Mouse (Mus musculus) left cerebral cortex, adult 8-10 months (tissue): ENCODE results near the gene 4632433K11Rik. TPM values are rescaled to one million over a fixed set of nuclear protein-coding genes. Genes with fewer than 3 reads are reported as not detected.

Source experiments
- DNase-seq, 2 experiments: peaks; one replicate each; pipeline ENCODE4 v3.0.0; 2022; ENCODE audit warnings: low spot score in 2 of 2
- total RNA-seq, 4 experiments: library from RNA; stranded (reverse); gene quantifications; 2 replicates each; pipeline ENCODE4 v1.2.4; 2022

Gene 4632433K11Rik
- total RNA-seq, 4 experiments from 2014 or later = 1.5 TPM; not detected in 3

DNA sequence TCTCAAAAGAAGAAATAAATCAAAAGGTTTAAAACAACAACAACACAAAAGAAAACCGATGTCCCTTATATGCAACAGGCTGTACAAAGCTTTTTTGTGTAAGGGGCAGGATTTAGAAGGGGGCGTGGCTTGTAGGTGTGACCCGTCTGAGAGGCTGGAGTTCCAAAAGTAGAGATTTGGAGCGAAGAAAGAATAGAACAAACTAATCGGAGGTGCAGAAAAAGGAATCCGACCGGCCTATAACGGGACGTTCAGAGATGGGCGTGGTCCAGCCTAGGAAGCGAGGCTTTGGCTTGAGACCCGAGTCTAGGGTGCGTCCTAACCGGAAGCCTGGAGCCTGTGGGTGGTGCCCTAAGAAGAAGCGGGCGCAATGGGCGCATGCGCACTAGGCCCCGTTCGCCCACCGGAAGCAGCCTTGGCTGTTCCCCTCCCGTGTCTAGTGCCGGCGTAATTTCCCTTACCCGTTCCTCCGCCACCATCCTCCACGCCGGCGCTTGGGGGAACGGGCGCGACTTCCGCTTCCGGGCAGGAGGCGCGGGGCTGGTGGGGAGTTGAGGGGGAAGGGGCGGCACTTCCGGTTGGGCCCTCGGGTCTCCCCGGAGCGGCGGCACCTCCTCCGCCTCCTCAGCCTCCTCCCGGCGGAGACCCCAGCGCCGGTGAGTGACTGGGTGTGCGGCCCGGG lies 13.8 kb upstream of the 4632433K11Rik start, which contains the start of the genes Zfp865 and Ccdc106:
Gene Zfp865 (plus strand): TSS at position 377 of the 682 bp plus-strand sequence.
Gene Ccdc106 (plus strand): TSS at position 554 of the 682 bp plus-strand sequence.
- DNase-seq = peak; percentile 98 to 99

- no peak for DNase-seq
Observed at GRCm38 (mm10) chr7:5020685-5021084, 13.2 kb upstream of the 4632433K11Rik start.

DNA sequence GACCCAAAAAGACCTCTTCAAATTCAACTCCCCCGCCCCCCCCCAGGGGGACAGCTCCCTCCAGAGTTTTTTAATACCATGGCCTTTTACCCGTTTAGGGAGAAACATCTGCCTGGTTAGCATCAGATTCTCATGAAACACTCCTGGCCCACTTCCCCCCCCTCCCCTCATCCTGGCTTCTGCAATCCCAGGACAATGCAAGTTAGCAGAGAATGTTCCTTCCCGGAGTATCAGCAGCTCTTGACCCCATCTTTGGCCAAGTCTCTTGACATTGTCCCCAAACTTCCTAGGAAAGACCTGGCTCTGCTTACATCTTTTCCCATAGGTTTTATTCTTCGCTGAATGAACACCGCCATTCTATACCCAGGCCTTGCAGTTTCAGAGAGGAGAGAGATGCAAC lies 12.7 kb upstream of the 4632433K11Rik start:
- no peak for DNase-seq

DNA sequence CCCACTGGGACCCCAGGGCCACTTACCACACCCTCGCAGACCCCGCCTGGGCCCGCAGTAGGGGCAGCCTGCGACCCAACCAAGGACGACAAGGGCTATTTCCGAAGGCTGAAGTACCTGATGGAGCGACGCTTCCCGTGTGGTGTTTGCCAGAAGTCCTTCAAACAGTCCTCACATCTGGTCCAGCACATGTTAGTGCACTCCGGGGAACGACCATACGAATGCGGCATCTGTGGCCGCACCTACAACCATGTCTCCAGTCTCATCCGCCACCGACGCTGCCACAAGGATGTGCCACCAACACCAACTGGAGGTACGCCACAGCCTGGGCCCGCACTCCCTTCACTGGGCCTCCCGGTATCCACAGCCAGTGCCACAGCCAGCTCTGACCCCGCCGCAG lies 4.4 kb upstream of the 4632433K11Rik start:
- DNase-seq = no peak

DNA sequence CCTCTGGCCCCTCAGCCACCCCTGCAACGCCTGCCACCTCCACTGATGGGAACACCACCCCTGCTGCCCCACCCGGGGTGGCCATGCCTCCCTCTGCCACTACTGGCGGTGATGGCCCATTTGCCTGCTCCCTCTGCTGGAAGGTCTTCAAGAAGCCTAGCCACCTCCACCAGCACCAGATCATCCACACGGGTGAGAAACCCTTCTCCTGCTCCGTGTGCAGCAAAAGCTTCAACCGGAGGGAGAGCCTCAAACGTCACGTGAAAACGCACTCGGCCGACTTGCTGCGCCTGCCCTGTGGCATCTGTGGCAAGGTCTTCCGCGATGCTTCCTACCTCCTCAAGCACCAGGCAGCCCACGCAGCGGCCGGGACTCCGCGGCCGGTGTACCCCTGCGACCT lies 4.0 kb upstream of the 4632433K11Rik start:
- no peak for DNase-seq

DNA sequence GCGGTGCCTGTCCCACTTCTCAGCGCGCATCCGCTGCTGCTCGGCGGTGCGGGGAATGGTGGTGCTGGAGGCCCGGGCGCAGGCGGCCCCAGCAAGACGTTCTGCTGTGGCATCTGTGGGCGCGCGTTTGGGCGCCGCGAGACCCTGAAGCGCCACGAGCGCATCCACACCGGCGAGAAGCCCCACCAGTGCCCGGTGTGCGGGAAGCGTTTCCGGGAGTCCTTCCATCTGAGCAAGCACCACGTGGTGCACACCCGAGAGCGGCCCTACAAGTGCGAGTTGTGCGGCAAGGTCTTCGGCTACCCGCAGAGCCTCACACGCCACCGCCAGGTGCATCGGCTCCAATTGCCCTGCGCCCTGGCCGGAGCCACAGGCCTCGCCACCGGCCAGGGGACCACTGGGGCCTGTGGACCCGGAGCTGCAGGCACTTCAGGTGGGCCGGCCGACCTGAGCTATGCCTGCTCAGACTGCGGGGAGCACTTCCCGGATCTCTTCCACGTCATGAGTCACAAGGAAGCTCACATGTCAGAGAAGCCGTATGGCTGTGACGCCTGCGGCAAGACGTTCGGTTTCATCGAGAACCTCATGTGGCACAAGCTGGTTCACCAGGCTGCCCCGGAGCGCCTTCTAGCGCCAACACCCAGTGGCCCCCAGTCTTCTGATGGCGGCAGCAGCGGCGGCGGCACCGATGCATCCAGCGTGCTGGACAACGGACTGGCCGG lies 3.2 kb upstream of the 4632433K11Rik start:
- DNase-seq = no peak

DNA sequence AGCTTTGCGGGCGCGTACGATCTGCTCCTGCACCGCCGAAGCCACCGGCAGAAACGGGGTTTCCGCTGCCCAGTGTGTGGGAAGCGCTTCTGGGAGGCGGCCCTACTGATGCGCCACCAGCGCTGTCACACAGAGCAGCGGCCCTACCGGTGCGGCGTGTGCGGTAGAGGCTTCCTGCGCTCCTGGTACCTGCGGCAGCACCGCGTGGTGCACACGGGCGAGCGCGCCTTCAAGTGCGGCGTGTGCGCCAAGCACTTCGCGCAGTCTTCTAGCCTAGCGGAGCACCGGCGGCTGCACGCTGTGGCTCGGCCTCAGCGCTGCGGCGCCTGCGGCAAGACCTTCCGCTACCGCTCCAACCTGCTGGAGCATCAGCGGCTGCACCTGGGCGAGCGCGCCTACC lies 2.4 kb upstream of the 4632433K11Rik start:
- no peak for DNase-seq

GRCm38 (mm10) chr7:5035628-5036027 lies 1.7 kb downstream of the 4632433K11Rik start:
- no peak for DNase-seq

- no peak for DNase-seq
Observed at GRCm38 (mm10) chr7:5036136-5036535, 2.2 kb downstream of the 4632433K11Rik start.

DNA sequence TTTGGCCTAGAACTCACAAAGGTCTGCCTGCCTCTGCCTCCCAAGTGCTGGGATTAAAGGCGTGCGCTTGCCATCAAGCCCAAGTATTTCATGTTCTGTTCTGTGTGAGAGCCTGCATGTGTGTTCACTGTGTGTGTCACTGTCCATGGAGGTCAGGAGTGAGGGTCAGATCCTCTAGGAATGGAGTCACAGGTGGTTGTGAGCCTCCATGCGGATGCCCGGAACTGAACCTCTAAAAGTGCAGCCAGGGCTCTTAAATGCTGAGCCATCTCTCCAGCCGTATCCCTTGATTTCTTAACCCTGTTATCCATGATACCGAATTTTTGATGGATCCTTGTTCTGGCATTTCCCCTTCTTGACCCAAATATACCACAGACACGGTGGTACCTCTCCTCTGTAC lies 3.1 kb downstream of the 4632433K11Rik start:
- DNase-seq = no peak

DNA sequence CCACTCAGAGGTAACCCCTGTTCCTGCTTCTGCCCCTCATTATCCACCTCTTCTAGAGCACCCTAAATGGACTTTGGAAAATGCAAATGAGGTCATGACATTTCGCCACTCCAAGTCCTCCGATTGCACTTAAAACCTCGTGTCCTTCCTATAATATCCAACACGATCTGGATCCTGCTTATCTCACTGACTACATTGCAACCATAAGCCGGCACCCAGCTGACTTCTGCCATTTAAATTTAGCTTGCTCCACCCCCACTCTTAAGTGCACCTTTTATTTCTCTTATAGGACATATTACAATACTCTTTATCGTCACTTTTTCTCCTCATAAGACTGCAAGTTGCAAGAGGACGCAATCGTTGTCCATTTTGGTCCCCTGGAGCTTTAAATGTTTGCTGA lies 3.5 kb downstream of the 4632433K11Rik start:
- DNase-seq = no peak

DNA sequence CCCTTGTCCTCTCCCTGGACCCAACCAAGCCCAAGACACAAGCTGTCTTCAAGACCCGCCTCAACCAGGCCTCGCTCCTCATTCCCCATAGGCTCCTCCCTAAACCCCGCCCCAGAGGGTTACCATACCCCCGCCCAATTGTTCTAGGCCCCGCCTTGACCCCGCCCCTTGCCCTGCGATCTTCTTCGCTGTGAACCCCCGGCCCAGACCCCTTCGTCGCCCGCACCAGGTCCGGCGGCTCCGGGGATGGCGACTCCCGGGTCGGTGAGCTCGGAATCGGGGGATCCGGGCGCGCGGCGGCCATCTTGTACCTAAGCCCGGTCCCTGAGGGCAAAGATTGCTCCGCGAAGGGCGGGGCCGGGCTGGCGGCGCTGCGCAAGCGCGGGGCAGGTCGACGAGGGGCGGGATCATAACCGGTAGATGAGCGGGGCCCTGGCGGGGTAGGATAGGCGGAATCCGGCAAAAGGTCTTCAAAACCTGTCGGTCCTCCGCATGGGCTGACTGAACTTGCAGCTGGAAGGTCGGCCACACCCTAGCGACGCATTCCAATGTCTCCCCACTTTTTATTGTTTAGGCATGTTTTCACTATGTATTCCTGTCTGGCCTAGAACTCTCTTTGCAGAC lies 4.3 kb downstream of the 4632433K11Rik start, which contains the start of gene Zfp784:
Gene Zfp784 (minus strand): TSS at position 338 of the 624 bp plus-strand sequence.
- peak; percentile 88 to 95 for DNase-seq

DNA sequence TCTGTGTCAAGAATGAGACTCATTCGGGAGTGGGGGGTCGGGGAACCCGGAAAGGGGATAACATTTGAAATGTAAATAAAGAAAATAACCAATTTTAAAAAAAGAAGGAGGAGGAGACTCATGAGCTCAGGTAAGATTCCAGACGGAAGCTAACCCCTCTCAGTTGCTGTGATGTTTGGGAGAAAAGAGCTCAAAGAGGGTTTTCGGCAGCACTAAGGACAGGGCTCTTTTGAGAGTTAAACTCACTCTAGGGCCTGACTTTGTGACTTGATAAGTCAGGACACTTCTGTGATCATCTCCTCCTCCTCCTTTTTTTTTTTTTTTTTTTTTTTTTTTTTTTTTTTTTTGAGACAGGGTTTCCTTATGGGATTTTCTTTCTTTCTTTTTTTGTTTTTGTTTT lies 5.0 kb downstream of the 4632433K11Rik start:
- DNase-seq = no peak

DNA sequence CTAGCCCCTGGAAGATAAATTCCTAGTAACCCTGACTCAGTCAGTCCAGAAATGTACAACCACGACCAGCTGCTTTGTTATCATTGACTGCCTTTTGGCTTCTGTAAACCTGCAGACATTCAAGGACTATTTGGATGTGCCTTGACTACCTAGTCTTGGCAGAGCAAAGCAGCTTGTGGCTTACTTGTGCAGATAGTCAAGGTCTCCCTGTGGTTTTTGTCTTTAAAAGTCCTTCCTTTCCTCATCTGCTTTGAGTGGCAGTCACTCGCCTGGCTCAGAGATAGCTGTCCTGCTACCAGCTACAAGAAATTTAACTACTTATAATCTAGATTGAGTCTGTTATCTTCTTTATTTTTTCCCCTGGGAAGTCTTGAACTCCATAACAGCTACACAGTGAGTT lies 11.1 kb downstream of the 4632433K11Rik start:
- no peak for DNase-seq

DNA sequence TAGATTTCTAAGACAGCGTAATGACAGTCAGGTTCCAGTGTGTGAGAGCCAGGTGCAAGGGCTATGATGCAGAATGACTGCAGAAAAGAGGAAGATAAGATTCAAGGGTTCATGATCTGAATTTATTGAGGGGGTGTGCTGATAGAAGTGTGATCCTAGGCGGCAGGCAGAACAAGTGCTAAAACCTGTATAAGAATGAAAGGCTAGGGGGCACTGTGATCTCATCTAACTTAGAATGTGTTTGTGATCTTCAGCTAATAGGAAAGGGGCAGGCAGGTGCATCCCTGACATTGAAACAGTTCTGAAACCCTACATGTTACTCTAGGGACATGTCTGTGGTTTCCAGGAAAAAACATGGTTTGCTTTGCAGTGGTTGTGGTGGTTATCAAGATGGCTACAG lies 12.2 kb downstream of the 4632433K11Rik start:
- no peak for DNase-seq

GRCm38 (mm10) chr7:5047313-5047712 lies 13.4 kb downstream of the 4632433K11Rik start:
- DNase-seq = no peak

DNA sequence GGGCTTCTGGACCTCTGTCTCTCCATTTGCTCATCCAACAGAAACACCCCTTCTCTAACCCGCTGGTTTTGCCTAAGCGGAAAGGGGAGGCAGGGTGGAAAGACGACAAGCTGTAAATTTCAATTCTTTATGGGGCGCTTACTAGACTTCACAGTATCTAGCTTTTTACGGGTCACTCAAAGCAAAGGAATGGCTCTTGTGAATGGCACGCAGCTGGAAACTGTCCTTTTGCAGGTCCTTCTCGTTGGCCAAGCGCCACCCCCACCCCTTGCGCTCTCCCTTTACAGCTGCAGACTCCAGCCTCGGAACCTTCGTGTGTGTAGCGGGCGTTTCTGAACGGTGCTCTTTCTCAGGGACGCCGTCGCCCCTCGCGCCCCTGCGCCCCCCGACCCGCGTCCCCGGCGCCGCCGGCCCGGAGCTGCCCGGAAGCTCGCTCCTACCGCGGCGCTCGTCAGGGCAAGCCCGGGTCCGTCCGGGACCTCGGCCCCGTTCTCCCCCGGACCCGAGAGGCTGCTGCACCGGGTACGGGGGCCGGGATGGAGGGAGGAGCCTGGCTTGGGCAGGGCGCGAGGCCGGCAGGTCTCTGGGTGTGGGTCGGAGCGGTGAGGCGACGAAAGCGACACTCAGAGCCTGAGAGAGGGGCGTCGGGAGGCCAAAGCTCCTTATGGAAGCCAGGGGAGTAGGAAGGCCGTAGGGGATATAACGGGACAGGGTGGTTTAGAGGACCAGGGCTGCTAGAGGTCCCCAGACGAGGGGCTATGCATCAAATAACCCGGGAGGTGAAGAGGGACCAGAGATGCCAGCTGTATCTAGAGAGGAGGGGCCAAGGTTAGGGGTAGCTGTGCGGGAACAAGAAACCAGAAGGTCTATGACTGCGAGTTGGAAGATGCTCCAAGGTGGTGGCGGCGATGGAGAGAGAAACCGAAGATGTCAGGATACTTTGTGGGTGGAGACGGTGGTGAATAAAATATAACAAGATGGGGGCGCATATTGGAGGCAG lies 17.6 kb downstream of the 4632433K11Rik start, which contains the start of gene Zfp580:
Gene Zfp580 (plus strand): TSS at position 346 of the 1,000 bp plus-strand sequence.
- peak in 1 of 2 experiments; percentile 76 for DNase-seq

DNA sequence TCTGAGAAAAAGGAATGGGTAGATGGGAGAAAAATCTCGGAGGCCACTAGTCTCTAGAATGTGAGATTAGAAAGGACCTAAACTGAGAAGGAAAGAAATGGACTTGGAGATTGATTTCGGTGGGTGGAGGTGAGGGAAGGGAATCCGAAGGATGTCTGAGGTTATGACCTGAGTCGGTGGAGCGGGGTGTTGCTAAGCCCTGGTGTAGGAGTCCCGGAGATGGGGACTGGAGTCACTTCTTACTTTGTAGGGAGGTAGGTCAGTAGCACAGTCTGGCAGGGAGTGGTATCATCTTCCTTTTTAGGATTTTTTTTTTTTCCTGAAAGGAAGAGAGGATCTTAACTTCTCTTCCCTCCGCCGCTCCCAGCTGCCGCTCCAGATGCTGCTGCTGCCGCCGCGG lies 18.5 kb downstream of the 4632433K11Rik start:
- no peak for DNase-seq

GRCm38 (mm10) chr7:5052931-5053343 lies 19.0 kb downstream of the 4632433K11Rik start:
- no peak for DNase-seq

DNA sequence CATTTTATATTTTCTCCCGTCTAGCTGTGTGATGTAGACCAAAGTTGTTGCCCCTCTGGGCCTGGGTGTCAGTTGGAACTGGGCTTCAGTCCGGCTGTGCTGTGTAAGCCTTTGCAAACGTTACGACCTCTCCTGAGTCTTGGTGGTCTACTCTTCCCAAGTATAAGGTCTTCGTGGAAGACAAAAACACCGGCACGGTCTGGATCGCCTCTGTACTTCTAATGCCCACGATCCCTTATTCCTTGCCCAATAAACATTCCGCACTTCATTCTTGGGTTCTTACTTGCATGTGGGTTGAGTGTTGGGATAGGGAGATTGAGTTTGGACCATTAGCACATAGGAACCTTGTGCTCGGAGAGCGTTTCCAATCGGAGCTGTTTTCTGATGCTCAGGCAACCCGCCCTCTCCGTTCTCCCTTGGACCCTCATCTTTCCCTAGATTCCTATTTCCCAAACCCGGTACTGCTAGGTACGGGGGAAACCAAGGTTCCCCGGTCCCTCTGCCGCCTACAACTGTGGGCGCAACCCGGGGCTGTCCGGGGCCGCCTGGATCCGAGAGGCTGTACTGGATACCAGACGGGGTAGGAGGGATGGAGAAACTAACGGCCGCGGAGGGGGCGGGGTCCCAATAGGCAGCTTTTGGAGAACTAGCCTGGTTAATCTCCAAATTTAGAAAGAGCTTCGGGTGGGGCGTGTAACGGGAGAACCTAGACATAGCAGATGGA lies 19.7 kb downstream of the 4632433K11Rik start:
- DNase-seq = no peak
